Mouse (Mus musculus) liver, embryonic 16.5 days (tissue): ENCODE measurements around the gene Ifi203. TPM values are rescaled to one million over a fixed set of nuclear protein-coding genes. Genes with fewer than 3 reads are reported as not detected.
"Not testable (repeated sequence)": the region's sequence is repeated elsewhere in the genome, so short reads cannot be mapped to it uniquely, and the experiment has no call there.

Source experiments
- ATAC-seq: fragments of 200-750 bp; cut with Nextera tagmentation; 2 replicates; pipeline ENCODE4 v1.8.0; 2017; ENCODE audit warnings: low read depth, mild to moderate bottlenecking, moderate number of reproducible peaks, moderate library complexity
- H3K27ac ChIP-seq: fragments of 300-500 bp; sonication (generic); 2 replicates; pipeline ENCODE4 v1.5.1; 2014; ENCODE audit warnings: mild to moderate bottlenecking, low read length
- H3K27me3 ChIP-seq: fragments of 300-500 bp; sonication (generic); 2 replicates; pipeline ENCODE4 v1.6.1; 2014; ENCODE audit warnings: low read depth, low read length, mixed read lengths; ENCODE audit not compliant: control insufficient read depth, insufficient read depth
- H3K36me3 ChIP-seq: fragments of 300-500 bp; sonication (generic); 2 replicates; pipeline ENCODE4 v1.6.1; 2014; ENCODE audit warnings: mild to moderate bottlenecking; ENCODE audit not compliant: control insufficient read depth, insufficient read depth
- H3K4me1 ChIP-seq: fragments of 300-500 bp; sonication (generic); 2 replicates; pipeline ENCODE4 v1.6.1; 2014; ENCODE audit warnings: low read depth, low read length, mixed read lengths; ENCODE audit not compliant: control insufficient read depth
- H3K4me2 ChIP-seq: fragments of 300-500 bp; sonication (generic); 2 replicates; pipeline ENCODE4 v1.6.1; 2014; ENCODE audit warnings: low read depth, low read length, mixed read lengths
- H3K4me3 ChIP-seq: fragments of 300-500 bp; sonication (generic); 2 replicates; pipeline ENCODE4 v1.5.1; 2014; ENCODE audit warnings: low read depth, mild to moderate bottlenecking, low read length
- H3K9ac ChIP-seq: fragments of 300-500 bp; sonication (generic); 2 replicates; pipeline ENCODE4 v1.6.1; 2014; ENCODE audit warnings: low read depth, low read length
- H3K9me3 ChIP-seq: fragments of 300-500 bp; sonication (generic); replicated peaks from 2 replicates; pipeline ENCODE4 v1.6.1; 2016; ENCODE audit warnings: low read length; ENCODE audit not compliant: control insufficient read depth
- WGBS: fragments of 180-500 bp; shearing (Covaris S2); extraction: QIAGEN DNeasy Blood & Tissue Kit; methylation state at CpG from one replicate; pipeline ENCODE4 v1.1.7; 2014; ENCODE audit not compliant: insufficient replicate concordance; 5-methylcytosine and 5-hydroxymethylcytosine counted together
- polyA plus RNA-seq: library from polyadenylated mRNA; unstranded; fragments of >200 nt; fragmentation: Nextera tagmentation; extraction: Ambion mirVana; gene quantifications from 2 replicates; pipeline ENCODE4 v1.2.1, GENCODE M21; 2015

Gene Ifi203
- polyA plus RNA-seq, 1 experiment from 2014 or later, result 2.3 TPM

DNA sequence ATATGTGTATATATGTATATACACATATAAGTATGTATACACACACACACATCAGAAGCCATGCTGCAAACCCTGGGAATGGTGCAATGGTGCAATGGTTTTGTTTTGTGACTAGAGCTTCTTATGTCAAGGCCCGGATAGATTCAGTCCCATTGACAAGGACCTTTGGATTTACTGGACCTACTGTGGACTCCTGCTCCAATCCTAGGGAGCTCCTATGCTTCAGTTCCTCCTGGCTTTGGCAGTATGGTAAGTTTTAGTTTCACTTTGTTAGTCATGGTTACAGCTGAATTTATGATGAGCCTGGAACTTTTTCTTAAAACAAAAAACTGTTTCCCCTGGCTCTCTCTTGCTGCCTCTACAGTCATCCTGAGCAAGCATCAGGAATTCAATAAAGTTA, 65.3 kb downstream of the Ifi203 start:
- 52% methylated on average over 1 of the region's 1 CpGs for WGBS

More for the DNA sequence above, 65.3 kb downstream of the Ifi203 start:
- not testable (repeated sequence) for H3K27me3 ChIP-seq, H3K36me3 ChIP-seq, H3K9me3 ChIP-seq, H3K4me3 ChIP-seq, ATAC-seq, H3K27ac ChIP-seq, H3K4me1 ChIP-seq, H3K4me2 ChIP-seq, H3K9ac ChIP-seq

Other genes with a start within 250 kb of the Ifi203 start
- gene Ifi207, start 200.9 kb downstream of the Ifi203 start, polyA plus RNA-seq, result 1.5 and 1.9 TPM in 2 replicates
- 3.9 and 4.6 TPM in 2 replicates for gene Ifi204, start 175.7 kb downstream of the Ifi203 start, polyA plus RNA-seq
- gene Ifi211, start 29.6 kb downstream of the Ifi203 start, polyA plus RNA-seq, result 1.4 and 2.6 TPM in 2 replicates
- 3.8 and 4.4 TPM in 2 replicates for gene Mndal, start 181 bp downstream of the Ifi203 start, polyA plus RNA-seq
- gene Ifi202b, start 40.1 kb upstream of the Ifi203 start, polyA plus RNA-seq, result not detected in 2 replicates
- gene Ifi205, start 89.1 kb upstream of the Ifi203 start, polyA plus RNA-seq, result 0.60 and 1.1 TPM in 2 replicates
- gene Olfr433, start 98.0 kb upstream of the Ifi203 start, polyA plus RNA-seq, result 0.09 and 0.12 TPM in 2 replicates
- gene Olfr432, start 106.5 kb upstream of the Ifi203 start, polyA plus RNA-seq, result not detected in 2 replicates
- gene Olfr430, start 123.9 kb upstream of the Ifi203 start, polyA plus RNA-seq, result not detected in 2 replicates
- not detected in 2 replicates for gene Olfr429, start 141.7 kb upstream of the Ifi203 start, polyA plus RNA-seq
- gene Olfr427, start 154.2 kb upstream of the Ifi203 start, polyA plus RNA-seq, result not detected in 2 replicates
- not detected in 2 replicates for gene Olfr231, start 178.5 kb upstream of the Ifi203 start, polyA plus RNA-seq
- gene Olfr424, start 188.8 kb upstream of the Ifi203 start, polyA plus RNA-seq, result not detected in 2 replicates
- gene Olfr420, start 213.0 kb upstream of the Ifi203 start, polyA plus RNA-seq, result 0.97 and 1.1 TPM in 2 replicates
- gene Spta1, start 230.1 kb upstream of the Ifi203 start, polyA plus RNA-seq, result 35.2 and 38.2 TPM in 2 replicates